Mouse (Mus musculus) CD4-positive, CD25-positive, alpha-beta regulatory T cell, adult 2 months (primary cell): ENCODE measurements at regions not wholly inside any gene's neighbourhood (a gene's known extent, or its start where the extent isn't known, plus 50 kb on each side); places are given as distances from the start of the nearest gene placed in this dataset.

Experiments used
- DNase-seq: peaks from one replicate; pipeline ENCODE4 v3.0.0-alpha.2; 2012; ENCODE audit warnings: low read depth, low spot score

- DNase-seq = peak; percentile 67
Observed at GRCm38 (mm10) chr10:19078047-19078446, 62.6 kb upstream of the Tnfaip3 start.

- DNase-seq = peak; percentile 69
Observed at GRCm38 (mm10) chr10:19068377-19068776, 52.9 kb upstream of the Tnfaip3 start.

DNA sequence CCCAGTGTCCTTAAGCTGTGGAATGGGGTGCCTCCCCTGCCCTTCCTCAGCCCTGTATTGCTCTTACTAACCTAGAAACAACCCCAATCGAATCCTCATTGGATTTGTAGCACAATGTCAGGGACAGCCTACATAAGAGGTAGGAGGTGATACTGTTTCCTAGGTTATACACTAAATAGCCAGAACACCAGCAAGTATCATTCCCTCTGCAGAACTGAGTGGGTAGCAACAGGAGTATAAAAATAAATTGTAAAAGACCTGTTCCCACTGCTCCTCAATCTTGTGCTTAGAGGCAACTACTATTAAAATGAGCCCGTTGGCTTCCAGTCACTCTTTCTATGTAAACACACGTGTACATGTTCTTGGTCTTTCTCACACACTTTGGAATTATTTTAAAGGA lies 52.2 kb upstream of the Tnfaip3 start:
- DNase-seq = peak; percentile 20

GRCm38 (mm10) chr10:19066821-19067350 lies 51.4 kb upstream of the Tnfaip3 start:
- peak; percentile 58 for DNase-seq
